Mouse (Mus musculus) frontal cortex, postnatal 10 days (tissue): ENCODE measurements around the gene Mctp2.

Experiments
- DNase-seq, 2 experiments: peaks; one replicate each; pipeline ENCODE4 v3.0.0; 2022; ENCODE audit warnings: low spot score in 2 of 2, mixed read lengths in 1 of 2

Gene Mctp2

DNA sequence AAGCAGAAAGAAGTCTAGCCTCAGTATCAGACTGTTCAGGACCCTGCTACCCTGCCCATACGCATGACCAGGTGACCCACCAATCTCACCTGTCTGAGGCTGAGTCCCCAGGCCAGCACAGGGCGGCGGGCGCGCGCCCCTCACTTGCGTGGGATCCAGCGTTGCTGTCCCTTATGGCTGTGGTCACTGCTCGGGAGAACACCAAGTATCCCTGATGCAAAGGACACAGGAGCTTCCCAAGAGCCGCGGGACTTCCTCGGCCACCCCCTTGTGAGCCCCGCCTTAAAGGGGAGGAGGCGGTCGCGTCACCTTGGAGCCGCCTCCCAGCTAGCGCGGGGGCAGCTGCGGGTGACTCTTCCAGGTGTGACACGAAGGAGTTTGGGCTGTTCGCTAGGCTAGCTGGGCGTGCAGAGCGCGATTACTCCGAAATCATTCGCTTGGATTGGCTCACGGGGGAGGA, at the start of gene Mctp2:
Gene Mctp2 (minus strand): TSS at position 227 of the 460 bp plus-strand sequence.
- peak; percentile 5 to 13 for DNase-seq

DNA sequence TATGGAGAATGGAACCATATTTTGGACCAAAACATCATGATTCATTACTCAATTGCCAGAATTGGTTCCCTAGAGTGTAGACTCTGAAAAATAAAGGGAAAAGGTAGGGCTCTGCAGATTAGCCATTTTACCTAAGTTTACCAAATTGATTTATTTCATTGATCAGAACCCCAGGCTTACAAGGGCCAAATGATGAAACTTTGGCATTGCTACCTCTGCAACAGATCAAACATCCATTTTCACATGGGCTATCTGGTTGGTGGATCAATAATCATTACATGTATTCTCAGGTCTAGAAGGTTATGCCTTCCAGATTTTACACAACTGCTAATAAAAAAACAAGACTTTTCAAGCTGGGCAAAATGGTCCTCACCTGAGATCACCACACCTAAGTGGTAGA, 39.5 kb upstream of the Mctp2 start:
- DNase-seq = no peak

DNA sequence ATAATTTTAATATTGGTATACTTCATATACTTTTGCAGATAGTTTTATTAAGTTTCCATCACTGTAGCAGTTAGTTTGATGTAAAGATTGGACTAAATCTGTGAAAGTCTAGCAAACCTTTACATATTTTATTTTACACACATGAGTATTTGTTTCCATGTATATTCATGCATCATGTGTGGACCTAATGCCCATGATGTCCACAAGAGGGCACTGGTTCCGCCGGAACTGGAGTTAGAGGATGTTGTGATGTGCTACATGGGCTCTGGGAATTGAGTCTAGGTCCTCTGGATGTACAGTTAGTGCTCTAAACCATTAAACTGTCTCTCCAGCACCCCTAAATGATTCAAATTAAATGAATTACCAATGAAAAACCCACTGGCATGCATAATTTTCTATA, 37.3 kb upstream of the Mctp2 start:
- no peak for DNase-seq

DNA sequence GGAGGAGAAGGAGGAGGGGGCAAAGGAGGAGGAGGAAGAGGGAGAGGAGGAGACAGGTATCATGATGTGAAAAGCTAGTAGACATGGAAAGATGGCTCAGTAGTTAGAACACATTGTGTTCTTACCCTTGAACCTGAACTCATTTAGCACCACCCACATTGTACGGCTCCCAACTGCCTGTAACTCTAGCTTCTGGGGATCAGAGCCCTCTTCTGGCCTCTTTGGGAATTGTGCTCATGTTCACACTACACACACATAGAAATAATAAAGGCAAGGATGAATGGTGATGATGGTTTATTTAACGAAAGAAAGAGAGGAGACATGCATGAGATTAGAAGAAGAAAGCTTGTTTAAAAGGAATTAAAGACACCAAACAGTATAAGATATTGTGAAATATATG, 36.4 kb upstream of the Mctp2 start:
- DNase-seq = no peak

DNA sequence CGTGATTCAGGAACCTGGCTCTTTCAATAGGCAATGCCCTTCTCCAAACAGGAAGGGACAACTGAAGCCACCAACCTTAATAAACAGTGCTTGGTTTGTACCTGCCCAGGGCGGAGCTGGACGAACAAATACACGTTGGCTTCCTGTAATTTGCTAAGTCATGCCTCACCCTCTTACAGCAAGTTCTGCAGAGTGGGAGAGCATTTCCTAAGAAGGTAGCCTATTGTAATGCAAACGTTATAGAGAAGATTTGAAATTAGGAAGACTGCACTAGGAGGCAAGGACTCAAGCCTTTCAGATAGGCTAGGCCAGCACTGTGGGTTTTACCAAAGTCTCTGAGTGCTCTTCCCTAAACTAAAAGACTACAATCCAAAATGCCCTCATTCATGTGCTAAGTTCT, 19.6 kb upstream of the Mctp2 start:
- DNase-seq = no peak

DNA sequence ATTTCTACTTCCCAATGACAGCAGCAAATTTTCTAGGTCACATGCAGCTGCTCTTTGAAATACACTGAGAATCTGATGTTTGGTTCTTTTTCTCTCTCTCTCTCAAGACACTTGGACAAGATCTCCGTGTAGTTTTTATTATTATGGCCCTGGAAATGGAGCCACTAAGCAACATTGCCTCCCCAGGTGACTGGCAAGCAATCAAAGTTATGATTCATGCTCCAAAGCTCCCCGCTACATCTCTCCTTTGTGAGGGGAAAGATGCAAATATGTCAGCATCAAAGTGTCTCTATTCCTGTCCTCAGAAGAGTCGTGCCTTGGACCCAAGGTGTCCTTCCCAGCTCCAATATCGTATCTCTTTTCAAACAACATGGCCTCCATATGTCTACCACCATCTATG, 14.5 kb upstream of the Mctp2 start:
- no peak for DNase-seq

DNA sequence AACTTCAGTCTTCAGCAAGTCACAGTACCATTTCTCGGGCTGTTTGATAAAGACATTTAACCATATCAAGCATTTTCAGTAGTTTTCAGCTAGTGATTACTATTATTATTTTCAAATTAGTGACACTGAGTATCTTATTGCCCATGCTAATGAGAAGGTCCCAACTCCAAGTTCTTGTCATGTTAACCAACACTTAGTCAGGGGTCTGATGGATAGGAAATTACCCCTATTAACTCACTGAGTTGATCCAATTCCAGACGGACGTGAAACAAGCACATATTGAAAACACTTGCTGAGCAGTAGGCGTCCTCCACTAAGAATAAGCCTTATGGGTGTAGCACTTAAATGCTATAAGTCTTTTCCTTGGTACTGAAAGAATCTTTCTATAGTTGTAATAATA, 14.0 kb upstream of the Mctp2 start:
- no peak for DNase-seq

DNA sequence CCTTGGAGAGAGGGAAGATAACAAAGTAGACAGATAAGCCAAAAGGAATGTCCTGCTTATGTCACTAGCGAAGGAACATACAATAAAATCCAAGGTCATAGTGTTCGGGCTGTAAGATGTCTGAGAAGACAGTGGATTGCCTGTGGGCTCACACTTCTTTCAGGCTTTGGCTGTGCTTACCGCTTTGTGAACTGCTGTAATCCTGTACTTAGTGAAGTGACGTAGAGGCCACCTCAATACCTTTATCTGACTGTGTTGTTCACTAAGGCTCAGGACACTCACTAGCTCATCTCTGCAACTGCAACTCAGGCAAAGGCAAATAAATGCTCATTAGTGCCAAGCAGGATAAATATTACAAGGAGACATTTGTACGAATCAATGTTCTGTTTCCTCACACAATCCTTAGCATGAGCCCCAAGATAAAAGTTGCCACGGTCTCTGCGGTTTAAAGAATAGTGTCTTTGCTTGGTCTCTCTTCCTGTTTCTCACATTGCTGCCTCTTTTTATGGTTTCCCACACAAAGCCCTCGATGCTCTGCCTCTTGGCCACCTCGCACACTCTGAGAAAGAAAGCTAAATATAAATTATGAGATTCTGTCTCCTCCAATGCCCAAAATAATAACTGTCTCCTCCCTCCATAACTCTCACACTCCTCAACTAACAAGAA, 8.1 kb upstream of the Mctp2 start:
- no peak for DNase-seq

DNA sequence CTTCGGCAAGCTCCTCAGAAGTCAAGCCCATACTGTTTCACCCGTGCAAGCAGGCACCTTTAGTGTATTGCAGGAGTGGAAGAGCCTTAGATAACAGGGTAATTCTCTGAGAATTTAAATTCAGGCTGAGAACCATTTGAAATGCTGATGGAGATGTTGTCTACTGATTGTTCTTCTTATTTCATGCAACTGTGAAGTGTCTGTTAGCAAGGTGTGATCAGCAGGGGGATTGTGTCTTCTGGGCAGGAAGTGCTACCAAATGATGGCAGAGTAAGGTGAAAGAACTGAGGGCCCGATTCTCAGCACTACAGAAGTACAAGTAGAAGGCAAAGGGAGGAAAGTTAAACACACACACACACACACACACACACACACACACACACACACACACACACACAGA, 7.5 kb upstream of the Mctp2 start:
- DNase-seq = no peak

DNA sequence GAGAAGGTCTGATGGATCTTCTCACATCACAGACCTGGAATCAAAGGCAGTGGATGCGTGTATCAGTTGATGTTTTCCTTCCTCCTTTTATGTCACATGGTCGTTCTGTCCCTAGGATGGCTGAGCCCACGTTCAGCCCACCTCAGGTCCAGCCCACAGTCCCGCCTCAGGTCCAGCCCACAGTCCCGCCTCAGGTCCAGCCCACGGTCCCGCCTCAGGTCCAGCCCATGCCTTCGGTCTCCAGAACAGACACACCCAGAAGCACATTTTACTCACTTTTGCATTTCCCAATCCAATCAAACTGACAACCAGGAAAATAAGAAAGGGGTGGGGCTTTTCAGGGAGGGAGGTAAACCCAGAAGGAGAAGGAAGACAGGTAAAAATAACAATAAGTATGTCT, 5.2 kb upstream of the Mctp2 start:
- DNase-seq = no peak

DNA sequence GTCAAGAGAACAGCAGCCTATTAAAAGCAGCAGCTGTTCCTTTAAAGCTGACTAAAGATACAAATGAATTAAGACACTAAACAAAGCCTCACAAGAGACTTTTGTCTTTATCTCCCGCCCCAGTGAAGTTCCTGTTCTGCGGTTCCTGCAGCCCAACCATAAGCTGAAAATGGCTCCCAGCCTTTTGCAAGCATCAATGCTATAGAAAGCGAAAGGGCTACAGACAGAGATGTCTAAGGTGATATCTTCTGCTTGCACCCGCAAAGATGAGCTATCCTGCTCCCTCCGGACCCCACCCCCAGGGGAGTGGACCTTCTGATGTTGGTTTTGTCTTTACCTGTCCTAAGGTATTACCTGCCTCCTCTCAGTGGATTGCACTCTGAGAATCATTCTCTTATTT, 1.7 kb upstream of the Mctp2 start:
- no peak for DNase-seq

DNA sequence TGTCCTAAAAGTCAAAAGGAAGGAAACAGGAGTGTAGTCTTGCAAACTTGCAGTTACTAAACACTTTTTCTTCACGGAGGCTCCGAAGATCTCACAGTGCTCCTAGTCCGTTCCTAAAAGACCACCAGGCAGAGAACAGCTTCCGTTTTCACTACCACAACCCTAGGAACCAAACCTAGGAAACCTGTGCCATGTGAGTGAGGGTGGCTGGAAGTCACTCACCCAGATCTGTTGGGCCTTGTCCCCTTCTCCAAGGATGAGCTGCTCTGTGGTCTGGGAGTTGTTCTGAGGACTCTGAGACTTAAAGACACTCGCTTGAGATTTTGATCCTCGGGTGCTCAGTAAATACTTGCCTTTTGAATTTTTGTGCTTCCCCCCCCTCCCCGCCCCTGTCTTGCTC, 439 bp upstream of the Mctp2 start:
- DNase-seq = no peak

DNA sequence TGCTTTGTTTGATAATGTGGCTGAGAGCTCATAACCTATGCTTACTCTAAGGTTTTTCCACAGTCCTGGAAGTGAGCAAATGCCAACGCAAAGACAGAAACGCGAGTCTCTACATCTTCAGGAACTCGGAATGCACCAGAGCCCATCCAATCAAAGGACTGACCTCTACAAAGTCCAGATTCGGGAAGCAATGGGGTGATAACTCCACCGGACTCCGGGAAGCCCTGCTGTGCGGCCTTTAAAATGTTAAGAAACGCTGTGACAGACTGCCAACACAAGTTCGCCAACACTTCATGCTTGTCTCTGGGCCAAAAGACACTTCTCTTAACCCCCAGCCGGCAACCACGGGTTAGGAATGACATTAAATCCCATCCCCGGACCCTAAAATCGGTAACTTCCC, 437 bp downstream of the Mctp2 start:
- DNase-seq = no peak

DNA sequence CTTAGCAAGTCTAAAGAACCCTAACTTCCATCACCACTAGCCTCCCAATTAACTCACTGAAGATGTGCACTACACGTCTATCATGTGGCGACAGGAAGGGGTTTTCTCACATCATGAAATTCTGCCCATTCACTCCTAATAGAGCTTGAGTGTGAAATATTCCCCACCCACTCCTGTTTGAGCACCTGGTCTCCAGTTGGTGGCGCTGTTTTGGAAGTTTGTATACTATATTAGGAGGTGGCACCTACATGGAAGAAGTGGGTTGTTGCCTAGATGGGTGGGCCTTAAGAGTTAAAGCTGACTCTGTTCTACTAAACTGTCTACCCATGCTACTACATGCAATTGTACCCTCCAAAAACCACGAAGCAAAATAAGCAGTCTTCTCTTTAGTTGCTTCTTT, 4.7 kb downstream of the Mctp2 start:
- DNase-seq = no peak

DNA sequence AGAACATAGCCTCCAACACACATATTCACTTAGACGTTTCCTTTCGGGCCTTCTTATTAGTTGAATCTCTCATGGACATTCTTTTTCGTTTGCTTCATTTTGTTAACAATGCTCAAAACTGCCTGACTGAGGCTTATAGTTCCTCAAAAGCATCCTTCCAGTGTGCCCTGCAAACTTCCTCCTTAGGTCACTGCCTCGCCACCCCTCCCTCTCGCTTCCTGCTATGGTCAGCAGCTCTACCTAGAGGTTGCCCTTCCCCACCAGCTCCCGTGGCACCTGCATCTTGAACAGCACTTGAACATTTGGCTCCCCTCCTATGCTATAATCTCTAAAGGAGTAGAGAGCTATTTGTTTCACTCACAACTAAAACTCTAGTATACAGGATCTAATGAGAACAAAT, 6.7 kb downstream of the Mctp2 start:
- DNase-seq = no peak

DNA sequence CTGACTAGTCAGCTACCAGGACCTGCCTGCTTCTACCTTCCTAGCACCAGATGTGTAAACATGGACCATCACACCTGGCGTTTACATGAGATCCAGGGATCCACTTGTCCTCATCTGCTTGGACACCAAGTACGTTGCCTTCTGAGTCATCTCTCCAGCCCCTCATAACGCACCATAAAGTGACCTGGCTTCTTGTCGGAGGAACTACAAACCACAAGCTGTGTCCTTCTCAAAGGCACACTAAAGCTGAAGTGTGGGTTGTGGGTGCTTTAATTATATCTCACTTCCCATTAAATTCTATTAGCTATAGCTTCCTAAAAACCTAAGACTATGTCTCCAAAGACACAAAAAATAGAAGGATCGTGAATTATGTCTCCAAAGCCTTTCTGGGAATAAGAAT, 9.4 kb downstream of the Mctp2 start:
- no peak for DNase-seq

DNA sequence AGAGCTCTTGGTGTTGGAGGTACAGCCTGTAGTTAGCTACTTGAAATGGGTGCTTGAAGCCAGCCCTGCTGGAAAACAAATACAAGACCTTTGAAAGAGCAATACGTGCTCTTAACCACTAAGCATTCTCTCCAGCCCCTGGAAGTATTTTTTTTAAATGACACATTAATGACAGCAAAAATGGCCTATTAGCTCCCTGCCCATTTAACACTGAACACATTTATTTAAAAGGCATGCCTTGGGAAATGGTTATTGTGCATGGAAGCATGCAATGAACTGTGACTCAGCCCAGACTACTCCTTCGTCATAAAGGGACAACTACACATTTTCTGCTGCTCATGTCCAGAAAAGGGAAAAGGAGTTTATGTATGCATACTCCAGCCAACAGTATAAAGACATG, 10.2 kb downstream of the Mctp2 start:
- no peak for DNase-seq

DNA sequence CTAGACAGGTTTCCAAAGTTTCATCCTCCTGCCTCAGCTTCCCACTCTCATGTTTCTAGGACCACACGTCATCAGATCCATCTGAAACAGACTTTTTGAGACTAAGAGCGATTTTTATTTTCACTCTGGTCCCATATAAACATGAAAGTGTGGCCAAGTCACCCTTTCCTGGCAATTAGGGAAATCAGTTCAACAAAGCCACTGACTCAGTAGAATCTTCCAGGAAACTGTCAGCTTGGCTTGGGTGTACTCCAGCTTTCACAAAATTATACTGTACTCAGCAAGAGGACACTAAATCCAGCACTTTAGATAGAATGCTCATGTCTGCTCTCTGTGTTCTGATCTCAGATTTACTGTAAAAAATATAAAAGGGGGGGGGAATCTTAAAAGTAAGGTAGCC, 11.5 kb downstream of the Mctp2 start:
- no peak for DNase-seq

DNA sequence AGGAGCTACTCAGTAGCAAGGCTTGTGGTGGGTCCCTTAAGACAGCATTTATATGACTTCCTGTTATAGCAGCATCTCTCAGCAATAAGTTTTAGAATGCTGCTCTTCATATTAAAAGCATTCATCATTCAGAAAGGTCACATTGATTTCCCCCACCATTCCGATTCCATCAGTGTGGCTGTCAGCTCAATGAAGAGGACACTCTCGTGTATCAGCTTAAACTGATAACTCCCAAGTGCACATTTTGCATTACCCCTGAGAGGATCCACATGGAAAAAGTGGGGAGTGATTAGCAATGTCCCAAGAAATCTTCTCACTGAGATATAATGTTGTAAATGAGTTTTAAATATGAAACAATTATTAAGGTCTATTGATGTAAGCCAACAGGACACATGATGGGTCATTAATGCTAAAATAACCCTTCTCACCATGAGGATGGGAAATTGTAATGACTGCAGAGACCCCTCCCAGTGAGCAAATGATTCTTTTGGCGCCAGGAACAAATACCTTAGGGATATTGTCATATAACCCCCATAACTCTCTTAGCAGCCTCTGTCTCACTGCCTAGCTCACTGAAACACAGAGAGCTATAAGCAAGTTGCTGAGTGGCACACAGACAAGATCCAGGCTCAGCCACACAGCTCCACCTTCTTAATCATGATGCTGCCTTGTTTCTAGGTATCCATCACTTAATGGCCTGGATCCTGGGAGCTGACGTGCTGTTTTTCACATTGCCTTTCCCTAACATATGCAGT, 12.4 kb downstream of the Mctp2 start:
- no peak for DNase-seq

DNA sequence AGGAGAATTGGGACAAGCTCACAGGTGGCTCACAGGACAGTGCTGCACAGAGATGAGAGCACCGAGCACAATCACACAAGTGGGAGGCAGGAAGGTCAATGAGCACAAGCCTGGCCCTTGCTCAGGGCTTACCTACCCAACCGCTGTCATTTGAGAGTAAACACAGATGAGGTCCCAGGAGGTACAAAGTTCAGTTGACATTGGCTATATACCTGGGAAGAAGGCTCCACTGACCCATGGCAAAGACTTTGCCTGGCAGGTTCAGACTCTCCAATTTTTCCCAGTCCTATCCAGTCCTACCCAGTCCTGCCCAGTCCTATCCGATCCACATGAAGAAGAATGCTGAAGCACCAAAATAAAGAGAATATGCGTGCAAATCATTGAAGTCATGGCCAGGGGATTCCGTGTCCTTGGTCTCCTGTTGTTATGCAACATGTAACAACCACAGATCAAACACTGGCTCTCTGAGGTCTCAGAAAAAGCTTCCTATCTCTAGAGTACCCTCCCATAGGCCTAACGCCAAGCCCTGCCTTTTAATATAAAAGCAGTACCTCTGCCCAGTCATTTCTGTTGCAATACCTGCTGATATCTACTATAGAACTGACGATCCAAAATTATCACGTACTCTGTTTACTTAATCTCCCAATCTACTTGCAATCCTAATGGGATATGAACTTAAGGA, 14.0 kb downstream of the Mctp2 start:
- no peak for DNase-seq

DNA sequence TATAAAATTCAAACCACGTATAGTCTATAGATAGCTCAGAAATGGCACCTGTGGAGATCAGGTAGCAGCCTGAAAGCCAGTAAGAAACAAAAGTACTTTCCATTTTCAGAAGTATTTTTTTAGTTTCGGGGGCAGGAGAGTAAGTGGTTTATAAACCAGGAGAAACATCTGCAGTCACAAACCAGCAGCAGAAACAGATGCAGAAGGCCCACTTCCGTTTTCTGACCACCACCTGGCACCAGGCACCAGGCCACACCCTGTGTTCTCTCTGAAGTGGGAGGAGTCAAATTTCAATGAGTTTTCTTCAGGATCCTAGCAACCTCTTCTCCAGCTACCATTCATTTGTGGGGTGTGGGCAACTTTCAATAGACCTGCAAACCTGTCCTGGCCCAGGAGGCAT, 25.7 kb downstream of the Mctp2 start:
- no peak for DNase-seq

DNA sequence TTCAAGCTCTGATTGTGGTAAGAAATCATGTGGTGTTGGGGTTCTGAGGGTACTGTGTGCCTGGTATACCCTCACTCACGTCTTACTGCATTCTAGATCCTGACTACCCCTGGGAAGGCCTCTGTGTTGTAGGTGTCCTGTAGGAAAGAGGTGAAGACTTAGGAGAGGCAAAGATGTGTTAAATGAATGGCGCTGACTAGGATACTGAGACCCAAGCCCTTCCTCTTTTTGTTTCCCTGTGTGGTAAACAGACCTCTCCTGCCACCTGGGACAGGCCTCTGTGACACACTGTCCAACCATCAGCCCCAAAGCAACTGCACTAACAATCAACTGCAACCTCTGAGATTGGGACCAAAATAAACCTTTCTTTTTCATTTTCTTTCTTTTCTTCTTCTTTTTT, 28.0 kb downstream of the Mctp2 start:
- no peak for DNase-seq

DNA sequence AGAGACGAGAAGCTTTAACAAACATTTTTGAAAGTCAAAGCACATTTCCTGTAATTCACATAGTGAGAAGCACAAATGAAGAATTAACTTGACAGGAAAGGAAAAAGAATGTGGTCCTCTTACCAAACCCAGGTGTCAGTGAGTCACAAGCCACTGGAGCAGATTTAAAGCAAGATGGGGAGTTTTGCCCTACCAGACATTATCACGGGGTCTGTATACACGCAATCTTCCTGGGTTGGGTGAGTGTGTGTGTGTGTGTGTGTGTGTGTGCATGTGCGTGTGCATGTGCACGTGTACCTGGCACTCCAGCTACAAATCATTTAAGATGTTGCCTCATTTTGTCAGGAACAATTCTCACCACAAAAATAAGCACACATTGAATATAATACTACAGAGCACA, 30.9 kb downstream of the Mctp2 start:
- no peak for DNase-seq
